10 mouse cellular contexts compared by ENCODE assay signal in genomic region chrX:152151709-152152108, GRCm38 (mm10). TPM values are rescaled to one million over a fixed set of nuclear protein-coding genes. Genes with fewer than 3 reads are reported as not detected.
A peak's percentile ranks its signal among the peaks of the same experiment; 100 is the strongest.
DNase-seq lines count a peak whose midpoint lies in the region; ATAC-seq and TF ChIP-seq lines count a peak whose summit lies in the region.
"Had no signal": no experiment of that assay in that cellular context is flagged by ENCODE, and none has a peak within 500 bp of the region (broad histone marks: within the 10 kb centered on the region; RNA-seq: fewer than 3 reads in every experiment).

No protein-coding gene starts in this region.

- H3K4me3 ChIP-seq in testis, adult 2 months (ENCODE audit: control insufficient read depth, low read depth, low read length): no peak overlapping the region
- H3K4me3 ChIP-seq in hindbrain, embryonic 12.5 days: no peak overlapping the region

- peak; percentile 14; the same call in 1 of the 2 replicates for TF ChIP-seq CTCF in testis, adult 2 months (IDR thresholded peaks at IDR 0.05; ENCODE audit: control insufficient read depth, insufficient read depth, insufficient replicate concordance, low read depth, low read length)

- no peak overlapping the region for H3K9ac ChIP-seq in hindbrain, embryonic 12.5 days

- H3K27ac ChIP-seq in testis, adult 2 months (ENCODE audit: control insufficient read depth, insufficient read depth, low read depth, low read length): no peak overlapping the region
- no peak overlapping the region for H3K27ac ChIP-seq in hindbrain, embryonic 12.5 days
- H3K27ac ChIP-seq: macrophage had no signal

- H3K9me3 ChIP-seq in hindbrain, embryonic 12.5 days (replicated peaks): no peaks in the 10 kb centered on the region

- 9% methylated on average over 6 of the region's 6 CpGs for WGBS in hindbrain, embryonic 12.5 days

- DNase-seq in cerebellum, adult 11-12 months: peak; percentile 43
- no peak for DNase-seq in testis, postnatal 14 days (ENCODE audit: low spot score)
- DNase-seq in embryo, embryonic 10 days (ENCODE audit: low spot score): peak; percentile 73
- DNase-seq in lung, postnatal 10 days: peak; percentile 67
- DNase-seq in spleen, postnatal 36 days (ENCODE audit: low spot score in 2 of 2): peak; percentile 14 to 31

- H3K36me3 ChIP-seq in testis, adult 2 months (ENCODE audit: control insufficient read depth, insufficient read depth, low read length): no peaks in the 10 kb centered on the region
- no peaks in the 10 kb centered on the region for H3K36me3 ChIP-seq in hindbrain, embryonic 12.5 days

- H3K27me3 ChIP-seq in testis, adult 2 months (ENCODE audit: control insufficient read depth, insufficient read depth, low read length): no peaks in the 10 kb centered on the region
- H3K27me3 ChIP-seq in hindbrain, embryonic 12.5 days: peaks cover 84% of the 10 kb centered on the region

- no peak for ATAC-seq in cerebellum, adult (ENCODE audit: insufficient number of reproducible peaks, low FRiP score, low TSS enrichment)
- 0 out of 2 replicates have a peak, but pooled peaks have one; percentile 16 for ATAC-seq in hindbrain, embryonic 12.5 days (ENCODE audit: low FRiP score)
- ATAC-seq: Patski had no signal

- H3K4me2 ChIP-seq in hindbrain, embryonic 12.5 days (replicated peaks): no peak overlapping the region

- no peak for TF ChIP-seq POLR2A in testis, adult 2 months (IDR thresholded peaks at IDR 0.05; ENCODE audit: control insufficient read depth, low read depth, low read length)

- no peaks in the 10 kb centered on the region for H3K4me1 ChIP-seq in testis, adult 2 months (ENCODE audit: control insufficient read depth, insufficient read depth, low read length)
- no peaks in the 10 kb centered on the region for H3K4me1 ChIP-seq in hindbrain, embryonic 12.5 days

RNA-seq across cellular contexts. Expression of gene Iqsec2, which starts 7.6 kb away (rescaled TPM):
- polyA plus RNA-seq in testis, adult 2 months (2012; rRNA removed): 1.5 and 1.9 TPM in 2 replicates
- 2.4 and 3.1 TPM in 2 replicates for polyA plus RNA-seq in hindbrain, embryonic 12.5 days (2016; fragmentation: Nextera tagmentation; extraction: Ambion mirVana)
